Mouse (Mus musculus): ENCODE data around the gene Eftud2.

- no peak for TF ChIP-seq CTCF (IDR thresholded peaks at IDR 0.05; ENCODE audit: low read depth)
- no peak for TF ChIP-seq EP300 (IDR thresholded peaks at IDR 0.05; ENCODE audit: low read depth)
These were observed 15.9 kb upstream of the Eftud2 start for GRCm38 (mm10) chr11:102896641-102897040.
